Mouse (Mus musculus): ENCODE measurements around the gene Ccng1. TPM values are rescaled to one million over a fixed set of nuclear protein-coding genes. Genes with fewer than 3 reads are reported as not detected.

Ccng1 gene
- polyA plus RNA-seq (2016; fragmentation: Nextera tagmentation; extraction: Ambion mirVana), result 42.9 and 43.1 TPM in 2 replicates

DNA sequence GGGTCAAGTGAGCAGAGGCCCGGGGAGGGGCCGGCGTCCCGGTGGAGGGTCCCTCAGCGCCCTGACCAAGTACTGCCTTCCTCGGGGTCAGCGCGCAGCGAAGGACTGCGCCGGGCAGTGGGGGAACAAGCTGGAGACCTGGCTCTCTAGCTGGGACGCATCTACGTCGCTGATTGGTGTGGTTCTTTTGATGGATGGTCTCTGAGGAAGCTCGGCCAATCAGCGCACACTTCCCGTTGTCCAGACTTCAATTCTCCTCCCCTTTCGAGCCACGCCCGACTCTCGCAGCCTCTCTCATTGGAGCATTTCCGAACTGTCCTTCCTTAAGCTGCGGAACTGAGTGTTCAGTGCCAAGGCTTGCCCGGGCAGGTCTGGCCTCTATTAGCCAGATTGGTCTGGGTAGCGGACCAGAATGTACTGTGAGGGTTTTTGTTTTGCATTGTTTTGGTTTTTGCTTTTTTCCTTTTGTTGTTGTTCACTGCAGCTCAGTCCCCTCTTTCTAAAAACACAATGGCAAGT is at the start of gene Ccng1:
Gene Ccng1 (minus strand): TSS at position 203 of the 519 bp plus-strand sequence.
- 0% methylated on average over 25 of the region's 25 CpGs for WGBS
- 0 out of 2 replicates have a peak, but pooled peaks cover 3% of the 10 kb centered on the region for H3K36me3 ChIP-seq
- peak within 1 kb of the TSS; percentile 75 for H3K4me3 ChIP-seq
- H3K4me1 ChIP-seq, result peaks cover 7% of the 10 kb centered on the region; the same call in 1 of the 2 replicates
- ATAC-seq (ENCODE audit: low FRiP score), result peak; percentile 99
- H3K27ac ChIP-seq, result peak within 1 kb of the TSS; percentile 58; the same call in 1 of the 2 replicates
- H3K9ac ChIP-seq, result peak within 1 kb of the TSS; percentile 82
- peak within 1 kb of the TSS; percentile 63 for H3K4me2 ChIP-seq (replicated peaks)
- no peaks in the 10 kb centered on the region for H3K27me3 ChIP-seq
- no peaks in the 10 kb centered on the region for H3K9me3 ChIP-seq (replicated peaks)

DNA sequence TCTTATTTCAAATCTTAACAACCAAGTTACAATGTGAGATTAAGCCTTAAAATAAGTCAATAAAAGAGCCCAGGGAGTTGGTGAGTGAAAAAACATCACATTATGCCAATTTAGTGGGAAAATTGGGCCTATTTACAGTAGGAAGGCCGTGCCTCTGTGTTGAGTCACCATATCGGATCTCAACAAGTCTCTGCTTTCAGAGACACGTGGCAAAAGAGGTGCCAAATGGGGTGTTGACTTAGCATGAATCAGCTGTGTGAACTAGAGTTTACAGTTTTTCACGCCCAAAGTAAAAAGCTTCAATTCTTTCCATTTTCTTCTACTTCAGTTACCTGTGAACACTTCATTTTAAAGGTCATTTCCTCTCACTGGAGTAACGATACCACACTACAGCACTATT is 35.2 kb upstream of the Ccng1 start:
- no peak overlapping the region for H3K4me3 ChIP-seq
- no peaks in the 10 kb centered on the region for H3K9me3 ChIP-seq (replicated peaks)
- WGBS, result 68% methylated on average over 5 of the region's 5 CpGs
- H3K27me3 ChIP-seq, result no peaks in the 10 kb centered on the region
- no peak overlapping the region for H3K27ac ChIP-seq
- no peak overlapping the region for H3K9ac ChIP-seq
- no peak for ATAC-seq (ENCODE audit: low FRiP score)
- no peaks in the 10 kb centered on the region for H3K36me3 ChIP-seq
- H3K4me1 ChIP-seq, result no peaks in the 10 kb centered on the region
- H3K4me2 ChIP-seq (replicated peaks), result no peak overlapping the region

DNA sequence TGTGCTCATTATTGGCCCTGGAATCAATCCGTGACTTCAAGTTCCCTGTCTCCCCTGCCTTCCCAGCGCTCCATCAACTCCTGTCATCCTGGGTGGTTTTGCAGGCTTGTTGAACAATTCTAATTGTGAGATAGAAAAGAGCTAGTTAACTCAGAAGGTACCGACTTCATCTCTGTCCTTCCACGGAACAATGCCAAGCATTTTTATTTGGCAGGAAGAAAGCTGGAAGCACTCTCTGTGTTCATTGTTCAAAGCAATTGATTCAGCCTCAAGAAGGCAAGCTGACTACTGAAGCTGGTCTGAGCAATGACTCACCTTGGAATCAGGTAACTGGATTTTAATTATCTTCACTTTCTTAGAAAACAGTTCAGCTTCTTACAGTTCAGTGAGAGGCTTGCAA is 34.6 kb upstream of the Ccng1 start:
- 68% methylated on average over 4 of the region's 4 CpGs for WGBS
- Histone ChIP-seq H3K4me3 (no peak overlapping the region), H3K4me2 (replicated peaks) (no peak overlapping the region), H3K9ac (no peak overlapping the region), H3K36me3 (no peaks in the 10 kb centered on the region), H3K27ac (no peak overlapping the region), H3K9me3 (replicated peaks) (no peaks in the 10 kb centered on the region), H3K4me1 (no peaks in the 10 kb centered on the region), H3K27me3 (no peaks in the 10 kb centered on the region)
- ATAC-seq (ENCODE audit: low FRiP score), result no peak

GRCm38 (mm10) chr11:40786900-40787299 is 31.8 kb upstream of the Ccng1 start:
- Histone ChIP-seq H3K27me3 (no peaks in the 10 kb centered on the region), H3K36me3 (no peaks in the 10 kb centered on the region), H3K27ac (no peak overlapping the region), H3K4me1 (no peaks in the 10 kb centered on the region), H3K4me2 (replicated peaks) (no peak overlapping the region), H3K9me3 (replicated peaks) (no peaks in the 10 kb centered on the region), H3K9ac (no peak overlapping the region), H3K4me3 (no peak overlapping the region)
- ATAC-seq (ENCODE audit: low FRiP score), result no peak
- 93% methylated on average over 2 of the region's 2 CpGs for WGBS

DNA sequence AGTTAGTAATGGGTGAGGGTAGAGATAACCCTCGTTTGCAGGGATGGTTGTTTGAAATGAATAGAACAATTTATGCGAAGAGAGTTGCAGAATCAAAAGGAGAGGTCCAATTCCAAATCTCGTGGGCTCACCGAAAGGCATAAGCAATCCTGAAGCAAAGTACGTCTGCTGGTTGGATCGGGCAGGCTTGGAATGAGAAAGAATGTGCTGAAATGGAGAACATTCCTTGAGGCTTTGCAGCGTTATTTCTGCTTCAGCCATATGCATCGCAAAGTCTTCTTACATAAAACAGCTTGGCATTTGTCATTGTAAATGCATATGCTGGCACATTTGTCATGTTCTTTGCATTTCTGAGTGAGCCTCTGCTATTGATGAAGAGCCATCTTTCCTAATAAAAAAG is 29.2 kb upstream of the Ccng1 start:
- Histone ChIP-seq H3K9me3 (replicated peaks) (no peaks in the 10 kb centered on the region), H3K4me1 (no peaks in the 10 kb centered on the region), H3K36me3 (no peaks in the 10 kb centered on the region), H3K27ac (no peak overlapping the region), H3K27me3 (no peaks in the 10 kb centered on the region), H3K9ac (no peak overlapping the region), H3K4me2 (replicated peaks) (no peak overlapping the region), H3K4me3 (no peak overlapping the region)
- 84% methylated on average over 8 of the region's 8 CpGs for WGBS
- no peak for ATAC-seq (ENCODE audit: low FRiP score)

DNA sequence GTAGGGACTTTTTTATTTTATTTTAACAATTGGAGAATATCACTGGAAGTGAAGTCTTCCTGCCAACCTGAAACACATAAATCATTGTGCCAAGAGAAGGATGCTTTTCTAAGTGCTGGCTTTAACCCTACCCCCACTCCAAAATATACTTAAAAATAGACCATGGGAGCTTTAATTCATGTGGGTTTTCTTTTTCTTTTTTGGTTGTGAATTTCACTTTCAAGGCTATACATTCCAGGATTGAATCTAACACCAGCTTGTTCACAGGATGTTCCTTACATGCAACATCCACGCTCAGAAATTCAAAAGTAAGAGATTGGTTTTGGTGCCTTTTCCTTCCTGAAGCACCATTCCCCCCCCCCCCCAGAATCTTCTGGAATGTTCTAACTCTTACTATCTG is 28.2 kb upstream of the Ccng1 start:
- ATAC-seq (ENCODE audit: low FRiP score), result no peak
- H3K4me1 ChIP-seq, result no peaks in the 10 kb centered on the region
- H3K4me2 ChIP-seq (replicated peaks), result no peak overlapping the region
- 83% methylated on average over 1 of the region's 1 CpGs for WGBS
- H3K9me3 ChIP-seq (replicated peaks), result no peaks in the 10 kb centered on the region
- no peaks in the 10 kb centered on the region for H3K27me3 ChIP-seq
- no peaks in the 10 kb centered on the region for H3K36me3 ChIP-seq
- no peak overlapping the region for H3K27ac ChIP-seq
- H3K4me3 ChIP-seq, result no peak overlapping the region
- H3K9ac ChIP-seq, result no peak overlapping the region

DNA sequence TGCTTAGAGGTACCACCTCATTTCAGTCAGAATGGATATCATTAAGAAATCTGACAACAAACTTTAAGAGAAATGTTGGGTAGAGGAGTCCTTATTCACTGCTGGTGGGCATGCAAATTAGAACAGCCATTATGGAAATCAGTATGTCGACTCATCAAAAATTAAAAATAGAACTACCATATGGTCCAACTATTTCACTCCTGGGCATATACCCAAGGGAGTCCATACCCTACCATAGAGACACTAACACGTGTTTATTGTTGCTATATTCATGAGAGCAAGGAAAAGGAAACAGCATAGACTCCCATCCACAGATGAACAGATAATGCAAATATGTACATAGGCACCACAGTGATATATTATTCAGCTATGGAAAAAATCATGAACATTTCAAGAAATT is 26.7 kb upstream of the Ccng1 start:
- no peak overlapping the region for H3K9ac ChIP-seq
- ATAC-seq (ENCODE audit: low FRiP score), result no peak
- WGBS, result 56% methylated on average over 2 of the region's 2 CpGs

DNA sequence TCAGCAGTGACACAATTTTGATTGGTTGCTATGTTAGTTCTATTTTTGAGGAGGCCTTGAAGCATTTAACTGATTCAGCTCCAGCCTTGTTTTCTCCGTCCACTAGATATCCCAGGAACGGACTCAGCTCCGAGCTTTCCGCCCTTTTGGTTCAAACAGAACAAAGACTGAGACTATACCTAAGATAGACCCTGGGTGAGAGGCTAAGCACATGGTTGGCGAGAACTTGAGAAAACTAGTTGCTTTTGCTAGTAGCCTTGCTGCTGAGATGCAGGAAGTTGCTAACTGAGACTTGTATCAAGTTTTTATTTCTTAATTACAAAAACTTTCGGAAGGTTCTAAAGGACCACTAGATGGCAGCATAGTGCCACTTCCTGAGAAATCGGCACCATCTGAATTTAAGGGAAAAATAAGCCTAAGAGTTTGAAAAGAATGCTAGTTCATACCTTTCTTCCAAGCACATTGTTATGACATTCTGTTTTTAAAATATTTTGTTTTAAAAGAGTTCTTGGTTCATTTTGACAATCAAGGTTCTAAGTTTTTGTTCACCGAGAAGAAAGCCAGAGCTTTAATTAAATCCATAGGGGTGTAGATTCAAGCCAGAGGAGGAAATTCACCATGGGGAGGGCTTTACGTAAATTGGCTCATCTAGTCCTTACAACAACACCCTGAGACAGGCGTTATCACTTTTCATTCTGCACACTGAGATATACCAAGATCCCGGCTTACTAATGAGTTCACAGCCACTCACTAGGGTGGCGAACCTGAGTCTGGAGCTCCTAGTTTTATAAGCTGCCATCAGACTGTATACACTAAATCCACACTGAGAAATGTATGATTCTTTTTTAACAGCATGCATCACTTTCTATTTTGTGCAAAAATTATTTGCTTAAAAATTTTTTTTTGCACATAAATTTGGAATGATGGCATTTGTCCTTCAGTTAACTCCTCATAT is 20.5 kb upstream of the Ccng1 start:
- Histone ChIP-seq H3K9ac (no peak overlapping the region), H3K27ac (no peak overlapping the region), H3K4me1 (no peaks in the 10 kb centered on the region), H3K4me2 (replicated peaks) (no peak overlapping the region), H3K27me3 (no peaks in the 10 kb centered on the region), H3K4me3 (no peak overlapping the region), H3K9me3 (replicated peaks) (no peaks in the 10 kb centered on the region), H3K36me3 (no peaks in the 10 kb centered on the region)
- WGBS, result 49% methylated on average over 12 of the region's 12 CpGs
- no peak for ATAC-seq (ENCODE audit: low FRiP score)

More for the DNA sequence above, 26.7 kb upstream of the Ccng1 start:
- H3K9me3 ChIP-seq (replicated peaks), result no peaks in the 10 kb centered on the region
- H3K4me3 ChIP-seq, result no peak overlapping the region
- H3K4me1 ChIP-seq, result no peaks in the 10 kb centered on the region
- no peak overlapping the region for H3K27ac ChIP-seq
- H3K4me2 ChIP-seq (replicated peaks), result no peak overlapping the region
- no peaks in the 10 kb centered on the region for H3K36me3 ChIP-seq
- H3K27me3 ChIP-seq, result no peaks in the 10 kb centered on the region

- H3K4me2 ChIP-seq (replicated peaks), result no peak overlapping the region
- no peaks in the 10 kb centered on the region for H3K36me3 ChIP-seq
- no peak overlapping the region for H3K9ac ChIP-seq
- H3K4me1 ChIP-seq, result no peaks in the 10 kb centered on the region
- H3K27ac ChIP-seq, result no peak overlapping the region
- ATAC-seq (ENCODE audit: low FRiP score), result no peak
- WGBS, result 84% methylated on average over 4 of the region's 4 CpGs
- no peaks in the 10 kb centered on the region for H3K27me3 ChIP-seq
- H3K9me3 ChIP-seq (replicated peaks), result no peaks in the 10 kb centered on the region
- H3K4me3 ChIP-seq, result no peak overlapping the region
Observed at GRCm38 (mm10) chr11:40764690-40765089, 9.6 kb upstream of the Ccng1 start.

- 36% methylated on average over 2 of the region's 2 CpGs for WGBS
- Histone ChIP-seq H3K4me2 (replicated peaks) (no peak overlapping the region), H3K27me3 (no peaks in the 10 kb centered on the region), H3K9ac (no peak overlapping the region), H3K9me3 (replicated peaks) (no peaks in the 10 kb centered on the region), H3K4me1 (no peaks in the 10 kb centered on the region), H3K4me3 (no peak overlapping the region), H3K36me3 (no peaks in the 10 kb centered on the region), H3K27ac (no peak overlapping the region)
- no peak for ATAC-seq (ENCODE audit: low FRiP score)
Observed at GRCm38 (mm10) chr11:40763395-40763794, 8.3 kb upstream of the Ccng1 start.

GRCm38 (mm10) chr11:40759896-40760295 is 4.8 kb upstream of the Ccng1 start:
- no peak overlapping the region for H3K27ac ChIP-seq
- 88% methylated on average over 8 of the region's 8 CpGs for WGBS
- H3K36me3 ChIP-seq, result no peaks in the 10 kb centered on the region
- no peak overlapping the region for H3K9ac ChIP-seq
- no peaks in the 10 kb centered on the region for H3K9me3 ChIP-seq (replicated peaks)
- H3K27me3 ChIP-seq, result no peaks in the 10 kb centered on the region
- H3K4me1 ChIP-seq, result no peaks in the 10 kb centered on the region
- H3K4me3 ChIP-seq, result no peak overlapping the region
- ATAC-seq (ENCODE audit: low FRiP score), result no peak
- H3K4me2 ChIP-seq (replicated peaks), result no peak overlapping the region

GRCm38 (mm10) chr11:40755968-40756367 is 857 bp upstream of the Ccng1 start:
- Histone ChIP-seq H3K4me3 (no peak overlapping the region), H3K27ac (no peak overlapping the region), H3K9me3 (replicated peaks) (no peaks in the 10 kb centered on the region), H3K27me3 (no peaks in the 10 kb centered on the region), H3K4me2 (replicated peaks) (no peak overlapping the region), H3K4me1 (peaks cover 7% of the 10 kb centered on the region; the same call in 1 of the 2 replicates), H3K9ac (no peak overlapping the region), H3K36me3 (0 out of 2 replicates have a peak, but pooled peaks cover 2% of the 10 kb centered on the region)
- 90% methylated on average over 8 of the region's 8 CpGs for whole genome bisulfite sequencing
- no peak for ATAC-seq (ENCODE audit: low FRiP score)
